Mouse (Mus musculus) thymus, adult 2 months (tissue): ENCODE results near the gene Spint5.

ENCODE experiments used
- CTCF ChIP-seq: fragments of 200-500 bp; IDR thresholded peaks from 2 replicates; pipeline ENCODE4 v1.5.1; 2012; ENCODE audit warnings: mild to moderate bottlenecking, control low read depth, low read length, moderate library complexity, borderline replicate concordance; ENCODE audit not compliant: control insufficient read depth, poor library complexity, insufficient read depth; ENCODE audit errors: extremely low read depth
- POLR2A ChIP-seq: fragments of 200-500 bp; IDR thresholded peaks from 2 replicates; pipeline ENCODE4 v1.6.1; 2012; ENCODE audit warnings: mild to moderate bottlenecking, low read length, control low read depth, moderate library complexity; ENCODE audit not compliant: control insufficient read depth, poor library complexity, insufficient read depth; ENCODE audit errors: extremely low read depth

DNA sequence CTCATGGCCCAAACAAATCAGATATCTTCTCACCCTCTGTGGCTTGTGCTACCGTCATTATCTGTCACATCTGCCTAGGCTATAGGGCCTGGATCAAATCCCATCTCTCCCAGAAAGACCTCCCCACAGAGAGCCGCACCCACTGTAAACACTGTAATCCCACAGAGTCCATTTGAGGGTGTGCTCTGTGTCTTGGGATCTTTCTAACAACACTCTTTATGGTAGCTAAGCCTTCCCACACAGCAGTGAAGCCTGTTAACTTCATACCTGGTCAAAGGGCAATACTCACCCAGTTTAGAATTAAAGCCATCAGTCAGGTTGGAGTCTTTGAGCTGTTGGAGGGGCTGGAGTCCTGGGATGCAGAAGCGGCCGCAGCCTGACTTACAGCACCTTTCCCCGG is 16.6 kb downstream of the Spint5 start:
- TF ChIP-seq CTCF, result no peak
- no peak for TF ChIP-seq POLR2A
